Mouse (Mus musculus) forebrain, postnatal 0 days (tissue): ENCODE measurements around the gene Enho. TPM values are rescaled to one million over a fixed set of nuclear protein-coding genes. Genes with fewer than 3 reads are reported as not detected.
"Not testable (repeated sequence)": the region's sequence is repeated elsewhere in the genome, so short reads cannot be mapped to it uniquely, and the experiment has no call there.

Experiments used
- ATAC-seq: fragments of 200-750 bp; cut with Nextera tagmentation; 2 replicates; pipeline ENCODE4 v1.8.0; 2017; ENCODE audit warnings: mild to moderate bottlenecking, moderate library complexity
- DNase-seq: peaks from one replicate; pipeline ENCODE4 v3.0.0-alpha.2; 2015
- H3K27ac ChIP-seq: fragments of 300-500 bp; sonication (generic); 2 replicates; pipeline ENCODE4 v1.5.1; 2014; ENCODE audit warnings: low read depth, mild to moderate bottlenecking, antibody characterized with exemption, low read length, moderate library complexity, mixed read lengths
- H3K27me3 ChIP-seq: fragments of 300-500 bp; sonication (generic); 2 replicates; pipeline ENCODE4 v1.6.1; 2014; ENCODE audit warnings: mild to moderate bottlenecking, low read length, mixed read lengths; ENCODE audit not compliant: insufficient read depth
- H3K36me3 ChIP-seq: fragments of 300-500 bp; sonication (generic); 2 replicates; pipeline ENCODE4 v1.6.1; 2014; ENCODE audit warnings: mild to moderate bottlenecking, moderate library complexity; ENCODE audit not compliant: insufficient read depth
- H3K4me1 ChIP-seq: fragments of 300-500 bp; sonication (generic); 2 replicates; pipeline ENCODE4 v1.6.1; 2014; ENCODE audit warnings: antibody characterized with exemption; ENCODE audit not compliant: insufficient read depth
- H3K4me2 ChIP-seq: fragments of 300-500 bp; sonication (generic); 2 replicates; pipeline ENCODE4 v1.6.1; 2014; ENCODE audit warnings: low read depth, mild to moderate bottlenecking, moderate library complexity
- H3K4me3 ChIP-seq: fragments of 300-500 bp; sonication (generic); 2 replicates; pipeline ENCODE4 v1.5.1; 2014; ENCODE audit warnings: low read depth, low read length, mixed read lengths
- H3K9ac ChIP-seq: fragments of 300-500 bp; sonication (generic); 2 replicates; pipeline ENCODE4 v1.6.1; 2014; ENCODE audit warnings: mild to moderate bottlenecking
- H3K9me3 ChIP-seq: fragments of 300-500 bp; sonication (generic); 2 replicates; pipeline ENCODE4 v1.6.1; 2016; ENCODE audit warnings: low read length
- CTCF ChIP-seq: sonication (generic); IDR thresholded peaks from 2 replicates; pipeline ENCODE4 v1.5.1; 2016; ENCODE audit warnings: antibody characterized with exemption, control low read depth, low read depth
- whole genome bisulfite sequencing: fragments of 180-500 bp; shearing (Covaris S2); extraction: QIAGEN DNeasy Blood & Tissue Kit; methylation state at CpG from one replicate; pipeline ENCODE4 v1.1.7; 2014; 5-methylcytosine and 5-hydroxymethylcytosine counted together
- polyA plus RNA-seq: library from polyadenylated mRNA; unstranded; fragments of >200 nt; fragmentation: Nextera tagmentation; extraction: Ambion mirVana; gene quantifications from 2 replicates; pipeline ENCODE4 v1.2.1, GENCODE M21; 2015
- total RNA-seq: library from RNA; depleted of rRNA; stranded (reverse); fragments of >200 nt; gene quantifications from 2 replicates; pipeline ENCODE4 v1.2.3, GENCODE M21; 2014; rRNA removed

The Enho gene
- total RNA-seq, result 106 and 130 TPM in 2 replicates
- 117 and 122 TPM in 2 replicates for polyA plus RNA-seq

- Histone ChIP-seq H3K4me3 (peak within 1 kb of the TSS; percentile 57), H3K4me1 (peaks cover 12% of the 10 kb centered on the region), H3K36me3 (no peaks in the 10 kb centered on the region; the same call in 1 of the 2 replicates), H3K27me3 (no peaks in the 10 kb centered on the region), H3K27ac (peak within 1 kb of the TSS; percentile 75), H3K4me2 (peak within 1 kb of the TSS; percentile 73), H3K9me3 (no peaks in the 10 kb centered on the region), H3K9ac (peak within 1 kb of the TSS; percentile 77)
- TF ChIP-seq CTCF, result no peak
- peak; percentile 95 for DNase-seq
- WGBS, result 2% methylated on average over 44 of the region's 74 CpGs
- ATAC-seq, result peak; percentile 92
These were observed at the start of gene Enho for GRCm38 (mm10) chr4:41639913-41640507. TSS of gene Enho (minus strand) at chr4:41640324.

- H3K27me3 ChIP-seq, H3K27ac ChIP-seq, ATAC-seq, H3K4me2 ChIP-seq, H3K9me3 ChIP-seq, H3K9ac ChIP-seq, H3K4me1 ChIP-seq, H3K4me3 ChIP-seq, H3K36me3 ChIP-seq, DNase-seq: not testable (repeated sequence)
- WGBS, result 37% methylated on average over 1 of the region's 1 CpGs
These were observed 48.4 kb upstream of the Enho start for GRCm38 (mm10) chr4:41688562-41688961.

DNA sequence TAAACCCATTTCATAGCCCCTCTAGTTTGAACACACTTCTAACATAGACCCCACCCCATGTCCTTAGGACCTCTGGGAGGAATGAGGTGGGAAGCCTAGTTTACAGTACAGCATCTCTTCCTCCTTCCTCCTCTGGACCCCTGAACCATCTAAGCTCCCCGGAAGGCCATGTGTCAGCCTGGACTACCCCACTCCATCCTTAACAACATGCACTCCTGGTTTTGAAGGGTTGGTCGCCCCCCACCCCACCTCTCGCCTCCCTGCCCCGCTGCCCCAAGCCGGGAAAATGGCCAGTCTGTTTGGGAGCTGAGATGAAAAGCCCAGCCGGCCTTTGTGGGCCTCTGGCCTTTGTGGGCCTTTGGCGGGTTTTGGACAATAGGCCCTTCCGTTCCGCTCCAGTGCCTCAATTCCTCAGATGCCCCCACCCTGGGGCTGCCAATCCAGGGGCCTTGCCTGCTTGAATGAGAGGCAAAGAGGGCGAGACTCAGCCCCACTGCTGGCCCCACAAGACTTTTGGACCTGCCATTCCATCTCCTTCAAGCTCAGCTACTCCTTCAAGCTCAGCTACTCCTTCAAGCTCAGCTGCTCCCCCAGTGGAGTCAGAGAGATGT, 45.9 kb upstream of the Enho start:
- not testable (repeated sequence) for H3K36me3 ChIP-seq, H3K9me3 ChIP-seq, H3K4me1 ChIP-seq, H3K4me2 ChIP-seq, ATAC-seq, H3K27me3 ChIP-seq, H3K27ac ChIP-seq, H3K9ac ChIP-seq, DNase-seq, H3K4me3 ChIP-seq
- 16% methylated on average over 9 of the region's 10 CpGs for WGBS

GRCm38 (mm10) chr4:41684931-41685453, 44.9 kb upstream of the Enho start:
- H3K9ac ChIP-seq, H3K36me3 ChIP-seq, H3K4me3 ChIP-seq, H3K27me3 ChIP-seq, DNase-seq, H3K27ac ChIP-seq, ATAC-seq, H3K9me3 ChIP-seq, H3K4me1 ChIP-seq: not testable (repeated sequence)
- WGBS, result 0% methylated on average over 12 of the region's 14 CpGs
- H3K4me2 ChIP-seq, result peak overlapping the region; percentile 41

DNA sequence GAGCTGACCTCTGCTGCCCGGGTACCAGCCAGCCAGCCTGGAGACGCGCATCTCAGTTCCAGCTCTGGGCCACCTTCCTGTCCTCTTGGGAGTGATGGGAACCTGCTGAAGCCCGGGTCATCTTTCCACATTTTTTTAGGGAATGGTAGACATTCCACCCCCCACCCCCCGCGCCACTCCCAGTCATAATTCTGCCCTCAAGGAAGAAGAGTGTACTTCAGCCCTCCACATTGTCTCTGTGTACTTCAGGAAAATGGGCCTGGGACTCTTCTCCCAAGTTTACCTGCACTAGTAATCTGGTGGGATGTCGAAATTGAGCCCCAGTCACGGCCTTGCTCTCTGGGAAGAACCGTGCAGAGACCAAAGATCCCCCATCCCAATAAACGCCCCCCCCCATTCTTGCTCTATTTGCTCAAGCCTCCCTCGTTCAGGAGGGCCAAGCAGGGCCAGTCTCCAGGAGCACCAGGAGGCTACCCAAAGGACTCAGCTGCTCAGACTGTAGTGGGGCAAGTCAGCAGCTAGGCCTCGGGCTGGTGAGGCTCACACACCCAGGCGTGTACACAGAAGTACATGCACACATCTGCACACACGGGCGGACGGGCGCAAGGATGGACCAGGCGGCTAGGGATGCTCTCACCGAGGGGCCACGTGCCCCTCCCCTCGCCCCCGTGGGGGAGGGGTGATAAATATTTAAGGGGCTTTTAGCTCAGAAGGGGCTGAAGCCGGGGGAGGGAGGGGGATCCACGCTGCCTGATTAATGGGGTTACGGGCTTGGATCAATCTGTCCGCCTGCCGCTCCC, 44.2 kb upstream of the Enho start:
- peak overlapping the region; percentile 41 for H3K4me2 ChIP-seq
- not testable (repeated sequence) for H3K4me1 ChIP-seq, DNase-seq, H3K9ac ChIP-seq, H3K4me3 ChIP-seq, H3K9me3 ChIP-seq, H3K27me3 ChIP-seq, H3K27ac ChIP-seq, H3K36me3 ChIP-seq
- ATAC-seq, result peak; percentile 14; the same call in 1 of the 2 replicates
- 3% methylated on average over 20 of the region's 27 CpGs for WGBS

DNA sequence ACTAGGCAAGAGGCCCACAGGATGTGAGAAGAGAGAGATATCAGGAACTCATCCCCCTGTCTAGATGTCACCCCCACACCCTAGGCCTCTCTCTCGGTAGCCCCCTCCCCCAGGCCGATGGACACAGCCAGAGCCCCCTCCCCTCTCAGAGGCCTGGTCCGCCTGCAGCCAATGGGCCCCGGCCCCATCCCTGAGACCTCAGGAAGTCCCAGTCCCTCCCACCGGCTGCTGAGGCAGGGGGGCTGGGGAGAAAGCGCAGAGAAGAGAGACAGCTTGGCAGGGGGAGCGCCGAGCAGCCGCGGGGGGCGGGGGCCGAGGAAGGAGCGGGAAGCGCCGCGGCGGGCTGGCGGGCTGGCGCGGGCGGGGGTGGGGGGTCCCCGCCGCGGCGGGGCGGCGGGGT, 43.2 kb upstream of the Enho start:
- not testable (repeated sequence) for H3K27ac ChIP-seq, H3K4me1 ChIP-seq, H3K27me3 ChIP-seq, H3K4me3 ChIP-seq, H3K36me3 ChIP-seq, H3K9ac ChIP-seq, H3K9me3 ChIP-seq, DNase-seq
- peak; percentile 56 for ATAC-seq
- H3K4me2 ChIP-seq, result peak overlapping the region; percentile 38
- WGBS, result no CpG with 5 or more reads among the region's 27 CpGs

- ATAC-seq (no peak), DNase-seq (no peak)
- H3K27ac ChIP-seq, result no peak overlapping the region
- no peaks in the 10 kb centered on the region for H3K36me3 ChIP-seq
- no peaks in the 10 kb centered on the region for H3K27me3 ChIP-seq
- no peak overlapping the region for H3K4me3 ChIP-seq
- WGBS, result 29% methylated on average over 6 of the region's 6 CpGs
- no peaks in the 10 kb centered on the region for H3K9me3 ChIP-seq
- H3K9ac ChIP-seq, result no peak overlapping the region
- H3K4me2 ChIP-seq, result peak overlapping the region; percentile 38
- TF ChIP-seq CTCF, result no peak
- peaks cover 9% of the 10 kb centered on the region for H3K4me1 ChIP-seq
These were observed 42.7 kb upstream of the Enho start for GRCm38 (mm10) chr4:41682789-41683188.
